Mouse (Mus musculus): ENCODE data around the gene Ptprg.

DNA sequence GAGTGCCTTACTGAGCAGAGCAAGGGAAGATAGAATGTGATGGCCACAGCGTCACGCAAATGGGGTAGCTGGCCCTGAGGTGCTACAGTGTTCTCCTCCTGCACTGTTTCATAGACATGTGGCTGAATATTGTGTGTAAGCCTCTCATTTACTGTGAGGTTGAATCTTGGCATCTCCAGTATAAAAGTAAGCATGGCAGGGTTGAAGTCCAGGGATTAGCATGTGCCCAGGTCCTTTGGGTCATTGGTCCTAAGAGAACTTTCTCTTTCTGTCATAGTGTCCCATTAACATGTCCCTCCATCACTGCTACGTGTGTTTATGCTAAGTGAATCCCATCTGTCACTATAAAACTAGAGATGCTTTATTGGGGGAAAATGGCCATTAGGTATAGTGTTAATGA lies 138.2 kb downstream of the Ptprg start:
- TF ChIP-seq CTCF (conservative IDR thresholded peaks at IDR 0.05; ENCODE audit: low read length) (no peak), NANOG (IDR thresholded peaks at IDR 0.05; ENCODE audit: borderline replicate concordance, low read length) (no peak), POU5F1 (IDR thresholded peaks at IDR 0.05; ENCODE audit: borderline replicate concordance, low read length) (no peak)

Data from E14TG2a.4 (cell line).